Mouse (Mus musculus): ENCODE measurements around the gene Csnk2b. TPM values are rescaled to one million over a fixed set of nuclear protein-coding genes. Genes with fewer than 3 reads are reported as not detected.

Gene Csnk2b
- polyA plus RNA-seq, 1 experiment, result 297 TPM

GRCm38 (mm10) chr17:35162730-35163129 lies 40.9 kb upstream of the Csnk2b start:
- peaks cover 23% of the 10 kb centered on the region for H3K4me1 ChIP-seq (ENCODE audit: control insufficient read depth, insufficient read depth, low read length)
- no peak for TF ChIP-seq CTCF (IDR thresholded peaks at IDR 0.05; ENCODE audit: insufficient read depth, low read length)
- no peak for TF ChIP-seq POLR2A (IDR thresholded peaks at IDR 0.05; ENCODE audit: borderline replicate concordance, extremely low read depth, low read depth, low read length)
- H3K4me3 ChIP-seq (replicated peaks; ENCODE audit: extremely low read depth, low read depth, low read length), result peak overlapping the region; percentile 42
- 11% methylated on average over 12 of the region's 12 CpGs for WGBS
- DNase-seq, result peak; percentile 54

DNA sequence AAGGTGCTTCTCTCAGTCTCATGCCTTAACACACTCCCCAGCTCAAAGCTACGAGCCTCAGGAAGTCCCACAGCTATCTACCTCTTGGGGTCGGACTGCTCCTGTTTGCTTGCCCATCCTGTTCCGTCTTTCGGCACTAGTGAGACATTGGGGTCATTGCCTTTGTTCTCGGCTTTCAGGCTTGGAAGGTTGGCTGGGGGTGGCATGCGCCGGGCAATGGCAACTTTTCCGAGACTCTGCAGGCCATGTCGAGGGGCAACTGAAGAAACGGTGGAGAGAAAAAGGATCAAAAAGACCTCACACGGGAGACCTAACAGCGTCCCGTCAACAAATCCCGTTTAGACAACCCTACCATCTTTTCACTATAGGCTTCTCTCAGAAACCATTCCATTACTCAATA lies 40.3 kb upstream of the Csnk2b start:
- H3K4me1 ChIP-seq (ENCODE audit: control insufficient read depth, insufficient read depth, low read length), result peaks cover 23% of the 10 kb centered on the region
- no peak for DNase-seq
- no peak overlapping the region for H3K4me3 ChIP-seq (replicated peaks; ENCODE audit: extremely low read depth, low read depth, low read length)
- 44% methylated on average over 14 of the region's 14 CpGs for WGBS
- TF ChIP-seq CTCF (IDR thresholded peaks at IDR 0.05; ENCODE audit: insufficient read depth, low read length), result no peak
- TF ChIP-seq POLR2A (IDR thresholded peaks at IDR 0.05; ENCODE audit: borderline replicate concordance, extremely low read depth, low read depth, low read length), result no peak

GRCm38 (mm10) chr17:35161421-35161820 lies 39.6 kb upstream of the Csnk2b start:
- TF ChIP-seq CTCF (IDR thresholded peaks at IDR 0.05; ENCODE audit: insufficient read depth, low read length) (no peak), POLR2A (IDR thresholded peaks at IDR 0.05; ENCODE audit: borderline replicate concordance, extremely low read depth, low read depth, low read length) (no peak)
- no peak for DNase-seq

DNA sequence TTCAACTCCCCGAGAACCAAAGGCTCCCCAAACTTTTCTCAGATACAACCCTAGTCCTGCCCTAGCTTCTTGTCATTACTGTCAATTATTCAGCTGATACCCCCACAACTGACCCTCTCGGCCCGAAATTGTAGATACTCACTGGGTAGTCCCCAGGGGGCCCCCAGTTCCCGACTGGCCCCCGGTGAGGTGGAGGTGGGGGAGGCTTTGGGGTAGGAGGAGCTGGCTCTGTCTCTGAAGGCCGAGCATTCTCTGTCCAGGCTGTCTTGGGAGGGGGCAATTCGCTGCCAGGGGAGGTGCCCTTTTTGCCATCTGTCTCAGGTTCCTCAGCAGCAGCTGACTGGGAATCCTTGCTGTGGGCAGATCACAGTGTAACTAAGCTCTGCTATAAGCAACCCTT lies 37.8 kb upstream of the Csnk2b start:
- Histone ChIP-seq H3K4me3 (replicated peaks; ENCODE audit: extremely low read depth, low read depth, low read length) (no peak overlapping the region), H3K4me1 (ENCODE audit: control insufficient read depth, insufficient read depth, low read length) (peaks cover 18% of the 10 kb centered on the region)
- TF ChIP-seq CTCF (IDR thresholded peaks at IDR 0.05; ENCODE audit: insufficient read depth, low read length) (no peak), POLR2A (IDR thresholded peaks at IDR 0.05; ENCODE audit: borderline replicate concordance, extremely low read depth, low read depth, low read length) (no peak)
- 86% methylated on average over 7 of the region's 7 CpGs for WGBS
- DNase-seq, result no peak

More at GRCm38 (mm10) chr17:35161421-35161820, 39.6 kb upstream of the Csnk2b start:
- Histone ChIP-seq H3K4me3 (replicated peaks; ENCODE audit: extremely low read depth, low read depth, low read length) (no peak overlapping the region), H3K4me1 (ENCODE audit: control insufficient read depth, insufficient read depth, low read length) (peaks cover 23% of the 10 kb centered on the region)
- WGBS, result 58% methylated on average over 11 of the region's 11 CpGs

DNA sequence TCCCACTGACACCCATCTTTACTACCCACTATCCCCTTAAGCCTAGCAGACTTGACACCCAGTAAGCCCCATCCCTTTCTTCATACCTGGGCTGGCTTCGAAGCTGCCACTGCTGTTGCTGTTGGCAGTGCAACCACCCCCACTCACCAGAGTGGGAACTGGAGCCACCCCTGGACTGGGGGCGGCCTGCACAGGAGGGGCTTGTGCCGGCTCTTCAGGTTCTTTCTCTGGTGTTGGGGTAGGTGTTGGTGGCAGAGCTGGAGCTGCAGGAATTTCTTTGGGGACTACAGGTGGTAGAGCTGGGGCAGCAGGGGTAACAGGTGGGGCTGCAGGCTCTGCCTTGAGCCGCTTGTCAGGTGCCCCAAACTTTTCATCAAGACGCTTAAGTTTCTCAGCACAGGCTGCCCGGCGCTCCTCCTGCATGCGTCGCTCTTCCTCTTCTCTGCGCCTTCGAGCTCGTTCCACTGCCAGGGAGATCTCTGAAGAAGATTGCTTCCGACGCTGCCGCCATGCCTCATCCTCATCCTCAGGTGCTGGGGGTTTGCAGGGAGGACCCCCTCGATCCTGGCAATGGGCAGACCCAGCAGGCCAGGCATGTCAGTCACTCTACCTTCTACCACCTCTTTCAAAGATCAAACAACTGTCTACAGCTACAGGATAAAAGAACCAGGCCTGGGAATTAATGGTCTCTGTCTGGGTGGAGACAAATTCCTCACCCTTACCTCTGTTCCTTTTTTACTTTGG lies 37.2 kb upstream of the Csnk2b start:
- DNase-seq, result no peak
- Histone ChIP-seq H3K4me3 (replicated peaks; ENCODE audit: extremely low read depth, low read depth, low read length) (no peak overlapping the region), H3K4me1 (ENCODE audit: control insufficient read depth, insufficient read depth, low read length) (peaks cover 18% of the 10 kb centered on the region)
- TF ChIP-seq CTCF (IDR thresholded peaks at IDR 0.05; ENCODE audit: insufficient read depth, low read length) (no peak), POLR2A (IDR thresholded peaks at IDR 0.05; ENCODE audit: borderline replicate concordance, extremely low read depth, low read depth, low read length) (no peak)
- 90% methylated on average over 16 of the region's 16 CpGs for WGBS

DNA sequence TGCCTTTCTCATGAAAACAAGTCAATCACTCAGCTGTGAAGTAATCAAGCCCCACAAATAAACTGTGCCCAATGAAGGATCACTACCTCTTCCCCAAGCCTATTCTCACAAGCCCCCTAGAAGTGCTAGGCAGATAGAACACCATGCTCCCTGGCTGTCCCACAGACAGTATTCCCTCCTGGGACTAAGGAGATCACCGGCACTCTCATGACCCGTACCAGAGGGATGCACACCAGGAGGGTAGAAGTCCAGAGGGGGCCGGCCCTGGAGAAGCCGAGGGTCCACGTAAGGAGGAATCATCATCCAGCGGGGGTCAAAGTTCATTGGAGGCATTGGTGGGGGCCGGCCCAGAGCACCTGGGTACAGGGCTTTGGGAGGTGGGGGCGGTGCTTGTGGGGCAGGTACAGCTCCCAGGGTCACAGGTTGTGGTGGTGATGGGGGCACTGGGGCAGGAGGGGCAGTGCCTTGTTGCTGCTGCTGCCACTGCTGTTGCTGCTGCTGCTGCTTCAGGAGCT lies 35.9 kb upstream of the Csnk2b start:
- DNase-seq, result no peak
- WGBS, result 93% methylated on average over 8 of the region's 8 CpGs
- Histone ChIP-seq H3K4me1 (ENCODE audit: control insufficient read depth, insufficient read depth, low read length) (peaks cover 13% of the 10 kb centered on the region), H3K4me3 (replicated peaks; ENCODE audit: extremely low read depth, low read depth, low read length) (no peak overlapping the region)
- no peak for TF ChIP-seq CTCF (IDR thresholded peaks at IDR 0.05; ENCODE audit: insufficient read depth, low read length)
- no peak for TF ChIP-seq POLR2A (IDR thresholded peaks at IDR 0.05; ENCODE audit: borderline replicate concordance, extremely low read depth, low read depth, low read length)

- no peak overlapping the region for H3K4me3 ChIP-seq (replicated peaks; ENCODE audit: extremely low read depth, low read depth, low read length)
- 87% methylated on average over 8 of the region's 8 CpGs for WGBS
- peaks cover 8% of the 10 kb centered on the region for H3K4me1 ChIP-seq (ENCODE audit: control insufficient read depth, insufficient read depth, low read length)
- TF ChIP-seq POLR2A (IDR thresholded peaks at IDR 0.05; ENCODE audit: borderline replicate concordance, extremely low read depth, low read depth, low read length) (no peak), CTCF (IDR thresholded peaks at IDR 0.05; ENCODE audit: insufficient read depth, low read length) (no peak)
- no peak for DNase-seq
Measured at GRCm38 (mm10) chr17:35157254-35157653, 35.4 kb upstream of the Csnk2b start.

DNA sequence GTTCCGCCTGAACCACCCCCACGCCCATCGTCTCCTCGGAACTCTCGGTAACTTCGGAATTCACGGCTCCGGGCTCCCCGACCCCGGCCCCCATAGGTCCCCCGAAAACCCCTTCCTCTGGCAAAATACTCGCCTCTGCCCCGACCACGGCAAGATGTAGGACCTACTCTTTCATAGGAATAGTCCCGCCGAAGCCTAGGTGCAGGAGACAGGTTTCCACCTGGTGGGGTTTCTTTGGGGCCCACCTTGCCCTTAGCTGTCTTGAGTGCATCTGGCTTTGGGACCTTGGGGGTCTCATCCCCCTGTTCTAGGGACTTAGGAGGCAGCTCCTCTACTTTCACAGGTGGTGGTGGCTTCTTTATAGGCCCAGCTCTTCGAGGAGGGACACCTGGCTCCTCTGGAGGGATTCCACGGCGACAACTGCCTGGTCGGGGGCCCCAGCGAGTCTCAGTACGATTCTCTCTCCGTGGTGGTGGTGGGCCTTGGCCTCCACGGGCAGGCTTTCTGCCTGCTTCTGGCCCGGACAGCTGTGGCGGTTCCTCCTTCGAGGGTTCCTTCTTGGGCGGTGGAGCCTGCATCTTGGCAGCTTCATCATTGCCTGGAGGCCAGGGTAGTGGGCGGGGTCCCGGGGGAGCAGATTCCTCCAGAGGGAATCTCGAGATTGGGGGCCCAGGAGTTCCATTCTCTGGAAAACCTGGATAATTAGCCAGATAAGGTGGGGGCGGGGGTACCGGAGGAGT lies 34.8 kb upstream of the Csnk2b start:
- TF ChIP-seq CTCF (IDR thresholded peaks at IDR 0.05; ENCODE audit: insufficient read depth, low read length), result no peak
- no peak for TF ChIP-seq POLR2A (IDR thresholded peaks at IDR 0.05; ENCODE audit: borderline replicate concordance, extremely low read depth, low read depth, low read length)
- no peak for DNase-seq
- WGBS, result 82% methylated on average over 33 of the region's 33 CpGs
- H3K4me1 ChIP-seq (ENCODE audit: control insufficient read depth, insufficient read depth, low read length), result peaks cover 3% of the 10 kb centered on the region
- no peak overlapping the region for H3K4me3 ChIP-seq (replicated peaks; ENCODE audit: extremely low read depth, low read depth, low read length)

- TF ChIP-seq CTCF (IDR thresholded peaks at IDR 0.05; ENCODE audit: insufficient read depth, low read length) (no peak), POLR2A (IDR thresholded peaks at IDR 0.05; ENCODE audit: borderline replicate concordance, extremely low read depth, low read depth, low read length) (no peak)
- 87% methylated on average over 12 of the region's 12 CpGs for WGBS
- no peak overlapping the region for H3K4me3 ChIP-seq (replicated peaks; ENCODE audit: extremely low read depth, low read depth, low read length)
- DNase-seq, result no peak
- no peaks in the 10 kb centered on the region for H3K4me1 ChIP-seq (ENCODE audit: control insufficient read depth, insufficient read depth, low read length)
Measured at GRCm38 (mm10) chr17:35155451-35155850, 33.6 kb upstream of the Csnk2b start.

All from lung, adult 2 months (tissue).